In genomic region chr2:84544146-84544545, GRCm38 (mm10) we compare ENCODE assay signal across 21 mouse cellular contexts.
DNase-seq lines count a peak whose midpoint lies in the region; ATAC-seq and TF ChIP-seq lines count a peak whose summit lies in the region.
"Had no signal": no experiment of that assay in that cellular context is flagged by ENCODE, and none has a peak within 500 bp of the region (broad histone marks: within the 10 kb centered on the region; RNA-seq: fewer than 3 reads in every experiment).

No protein-coding gene starts in this region.

- TF ChIP-seq POLR2A in lung, adult 2 months (IDR thresholded peaks at IDR 0.05; ENCODE audit: borderline replicate concordance, extremely low read depth, low read depth, low read length) = no peak
- TF ChIP-seq POLR2A in embryonic fibroblast, embryonic 13.5 days (IDR thresholded peaks at IDR 0.05; ENCODE audit: low read depth, low read length) = no peak

- no peak overlapping the region for H3K4me3 ChIP-seq in intestine, postnatal 0 days (ENCODE audit: low read depth, low read length)
- no peak overlapping the region for H3K4me3 ChIP-seq in intestine, embryonic 15.5 days (replicated peaks)
- no peak overlapping the region for H3K4me3 ChIP-seq in lung, adult 2 months (replicated peaks; ENCODE audit: extremely low read depth, low read depth, low read length)
- H3K4me3 ChIP-seq in embryonic fibroblast, embryonic 13.5 days (ENCODE audit: insufficient read depth, low read length) = no peak overlapping the region
- H3K4me3 ChIP-seq: gastrocnemius, adult 2 months; hindbrain, embryonic 12.5 days; megakaryocyte, embryonic 14.5 days; midbrain, embryonic 15.5 days had no signal

- H3K4me2 ChIP-seq in intestine, postnatal 0 days (replicated peaks; ENCODE audit: low read depth) = no peak overlapping the region
- H3K4me2 ChIP-seq in intestine, embryonic 15.5 days (replicated peaks) = no peak overlapping the region
- H3K4me2 ChIP-seq: heart, embryonic 11.5 days; hindbrain, embryonic 12.5 days; midbrain, embryonic 15.5 days had no signal

- no peaks in the 10 kb centered on the region for H3K9me3 ChIP-seq in intestine, postnatal 0 days (ENCODE audit: control insufficient read depth)
- no peaks in the 10 kb centered on the region for H3K9me3 ChIP-seq in intestine, embryonic 15.5 days
- H3K9me3 ChIP-seq: G1E; hindbrain, embryonic 12.5 days; megakaryocyte, embryonic 14.5 days; midbrain, embryonic 15.5 days had no signal

- no peak overlapping the region for H3K9ac ChIP-seq in intestine, postnatal 0 days (ENCODE audit: low read depth, low read length)
- no peak overlapping the region for H3K9ac ChIP-seq in intestine, embryonic 15.5 days
- H3K9ac ChIP-seq: hindbrain, embryonic 12.5 days; midbrain, embryonic 15.5 days had no signal

- H3K27me3 ChIP-seq in intestine, postnatal 0 days (replicated peaks; ENCODE audit: control insufficient read depth, insufficient read depth, low read length) = no peaks in the 10 kb centered on the region
- H3K27me3 ChIP-seq in intestine, embryonic 15.5 days (replicated peaks) = no peaks in the 10 kb centered on the region
- H3K27me3 ChIP-seq: hindbrain, embryonic 12.5 days; megakaryocyte, embryonic 14.5 days; midbrain, embryonic 15.5 days had no signal

- peak; percentile 50 for TF ChIP-seq CTCF in intestine, postnatal 0 days (IDR thresholded peaks at IDR 0.05; ENCODE audit: low read depth)
- TF ChIP-seq CTCF in lung, adult 2 months (IDR thresholded peaks at IDR 0.05; ENCODE audit: insufficient read depth, low read length) = 0 out of 2 replicates have a peak, but pooled peaks have one; percentile 10
- no peak for TF ChIP-seq CTCF in embryonic fibroblast, embryonic 13.5 days (IDR thresholded peaks at IDR 0.05; ENCODE audit: borderline replicate concordance, insufficient read depth, low read length)

- 55% methylated on average over 4 of the region's 4 CpGs for WGBS in intestine, postnatal 0 days
- WGBS in intestine, embryonic 15.5 days = 47% methylated on average over 4 of the region's 4 CpGs
- 58% methylated on average over 4 of the region's 4 CpGs for WGBS in lung, adult 2 months

- H3K4me1 ChIP-seq in intestine, postnatal 0 days (replicated peaks; ENCODE audit: control insufficient read depth, insufficient read depth, low read length) = no peaks in the 10 kb centered on the region
- H3K4me1 ChIP-seq in intestine, embryonic 15.5 days (replicated peaks) = no peaks in the 10 kb centered on the region
- H3K4me1 ChIP-seq in lung, adult 2 months (ENCODE audit: control insufficient read depth, insufficient read depth, low read length) = no peaks in the 10 kb centered on the region
- peaks cover 5% of the 10 kb centered on the region for H3K4me1 ChIP-seq in embryonic fibroblast, embryonic 13.5 days (ENCODE audit: control insufficient read depth, insufficient read depth, low read length)
- H3K4me1 ChIP-seq: hindbrain, embryonic 12.5 days; midbrain, embryonic 15.5 days had no signal

- H3K36me3 ChIP-seq in intestine, postnatal 0 days (ENCODE audit: control insufficient read depth, insufficient read depth) = no peaks in the 10 kb centered on the region
- H3K36me3 ChIP-seq in intestine, embryonic 15.5 days = no peaks in the 10 kb centered on the region
- H3K36me3 ChIP-seq: G1E; hindbrain, embryonic 12.5 days; midbrain, embryonic 15.5 days had no signal

- peak; percentile 46 to 47 for DNase-seq in cerebellum, postnatal 10 days
- DNase-seq in cerebellum, adult 11-12 months = no peak
- DNase-seq in lung, adult 2 months = no peak
- DNase-seq in lung, postnatal 25 days (ENCODE audit: low spot score) = no peak
- no peak for DNase-seq in embryo, embryonic 9.5 days (ENCODE audit: extremely low spot score)
- DNase-seq: gastrocnemius, adult 2 months; heart, postnatal 14 days; kidney, postnatal 10 days; right cerebral cortex, postnatal 14 days; spleen, adult 18-20 months; thymus, postnatal 36 days had no signal

- ATAC-seq in intestine, postnatal 0 days = no peak
- ATAC-seq in intestine, embryonic 15.5 days = no peak
- ATAC-seq: CD4-positive, CD25-positive, alpha-beta regulatory T cell, adult 4 months; forebrain, embryonic 16.5 days; midbrain, embryonic 15.5 days had no signal

- no peak overlapping the region for H3K27ac ChIP-seq in intestine, postnatal 0 days (ENCODE audit: low read depth, low read length)
- H3K27ac ChIP-seq in intestine, embryonic 15.5 days = no peak overlapping the region
- H3K27ac ChIP-seq in embryonic fibroblast, embryonic 13.5 days (ENCODE audit: insufficient read depth, low read length) = peak overlapping the region; percentile 92; the same call in 1 of the 2 replicates
- H3K27ac ChIP-seq: gastrocnemius, adult 2 months; hindbrain, embryonic 12.5 days; midbrain, embryonic 15.5 days had no signal

Comparison
In these comparisons a context has a peak if more than half of its experiments do, and no peak if none do; other contexts are left out.
1. DNase-seq: peak in cerebellum, postnatal 10 days (2 of 2); none in cerebellum, adult 11-12 months (single experiment), lung, adult 2 months (single experiment), lung, postnatal 25 days (single experiment) and embryo, embryonic 9.5 days (single experiment).